Mouse (Mus musculus): ENCODE data around the gene Setd4. TPM values are rescaled to one million over a fixed set of nuclear protein-coding genes. Genes with fewer than 3 reads are reported as not detected.
"Not testable (repeated sequence)": the region's sequence is repeated elsewhere in the genome, so short reads cannot be mapped to it uniquely, and the experiment has no call there.

Setd4 gene
- total RNA-seq (2021): 10 to 100 TPM in 1 of 2 experiments, 1 to 10 TPM in 1; 8.6 to 10.8 TPM
- long read RNA-seq, partial matches to known transcripts: 0 of 3 reads
- long read RNA-seq, other reads (novel, unspliced or antisense): 3 of 3 reads

DNA sequence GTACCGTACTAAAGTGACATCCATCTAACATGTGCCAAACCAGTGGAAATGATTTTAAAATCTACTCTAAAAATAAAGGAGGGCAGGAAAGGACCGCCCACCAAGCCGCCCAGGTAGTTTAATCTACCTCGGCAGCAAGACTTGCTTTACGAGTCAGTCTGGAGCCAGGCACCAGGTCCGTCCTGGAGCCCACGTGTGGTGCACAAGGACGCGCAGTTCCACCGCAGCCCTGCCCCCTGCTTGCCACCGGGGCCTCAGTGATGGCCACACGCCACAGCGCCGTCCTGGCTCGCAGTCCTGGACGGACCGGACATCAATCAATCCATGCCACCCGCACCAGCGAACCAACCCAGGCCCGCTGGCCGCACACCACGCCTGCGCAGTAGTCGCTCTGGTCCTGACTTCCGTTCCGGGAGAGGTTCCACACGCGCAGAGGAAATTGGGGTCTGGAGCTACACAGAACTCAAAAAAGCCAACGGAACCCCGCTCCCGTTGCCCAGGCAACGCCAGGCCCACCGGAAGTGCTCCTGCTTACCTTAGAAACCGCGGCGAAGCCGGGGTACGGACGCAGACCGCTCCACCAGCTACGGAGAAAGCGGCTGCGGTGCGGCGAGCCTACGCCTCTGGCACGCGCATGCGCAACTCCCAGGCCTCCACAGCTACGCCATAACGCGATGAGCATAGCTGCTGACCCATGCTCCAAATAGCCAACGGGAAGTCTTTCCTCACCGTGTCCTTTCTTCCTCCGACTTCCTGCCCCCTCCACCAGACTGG, at the start of gene Setd4:
TSS of gene Setd4 (minus strand) at position 625 of the 774 bp plus-strand sequence.
- DNase-seq (ENCODE audit: low spot score in 2 of 2): peak; percentile 94 to 96

DNA sequence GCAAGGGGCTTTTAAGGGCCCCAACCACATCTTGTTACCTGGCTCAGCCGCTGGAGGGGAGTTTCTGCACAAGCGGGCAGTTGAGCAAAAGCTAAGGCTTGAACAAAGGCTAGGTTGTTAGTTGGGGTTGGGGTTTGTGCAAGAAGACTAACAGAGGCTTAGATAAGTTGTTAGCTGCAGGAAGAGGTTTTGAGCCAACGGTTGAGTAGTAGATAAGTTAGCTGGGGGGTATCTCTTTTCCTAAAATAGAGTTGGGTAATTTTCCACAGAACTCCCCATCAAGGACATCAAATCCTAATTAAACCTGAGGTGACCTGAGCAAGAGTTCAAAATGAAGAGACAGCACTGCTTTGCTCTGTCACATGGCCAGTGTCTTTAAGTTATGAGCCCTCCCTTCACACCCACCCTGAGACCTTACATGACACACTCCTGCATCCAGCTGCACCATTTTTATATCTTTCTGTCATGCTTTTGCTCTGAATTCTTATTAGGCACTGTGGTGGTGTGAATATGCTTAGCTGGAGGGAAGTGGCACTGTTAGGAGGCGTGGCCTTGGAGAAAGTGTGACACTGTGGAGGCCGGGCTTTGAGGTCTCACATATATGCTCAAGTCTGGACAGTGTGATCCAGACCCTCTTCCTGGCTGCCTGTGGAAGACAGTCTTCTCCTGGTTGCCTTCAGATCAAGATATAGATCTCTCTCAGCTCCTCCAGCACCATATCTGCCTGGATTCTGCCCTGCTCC, 44.7 kb upstream of the Setd4 start:
- DNase-seq (ENCODE audit: low spot score in 2 of 2): no peak

DNA sequence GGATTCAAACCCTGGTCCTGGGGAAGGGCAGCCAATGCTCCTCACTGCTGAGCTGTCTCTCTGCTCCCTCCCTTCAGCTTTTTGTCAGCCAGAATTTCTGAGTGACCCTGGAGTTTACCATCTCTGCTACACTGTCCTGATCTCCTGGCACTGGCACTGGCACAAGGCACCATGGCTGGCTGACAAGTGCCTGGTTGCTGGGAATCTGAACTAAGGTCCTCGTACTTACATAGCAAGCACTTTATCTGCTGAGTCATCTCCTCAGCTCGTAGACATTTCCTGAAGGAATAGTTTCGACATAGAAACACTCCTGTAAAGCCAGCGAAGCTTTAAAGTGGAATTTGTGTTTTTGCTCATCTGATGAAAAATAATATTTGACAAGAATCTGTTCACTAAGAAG, 40.1 kb upstream of the Setd4 start:
- DNase-seq (ENCODE audit: low spot score in 2 of 2): no peak

GRCm38 (mm10) chr16:93627761-93628400, 24.0 kb upstream of the Setd4 start, which contains the start of gene Gm5678:
Gene Gm5678 (plus strand): TSS chr16:93628097.
- peak; percentile 45 to 75 for DNase-seq (ENCODE audit: low spot score in 2 of 2)

- DNase-seq (ENCODE audit: low spot score in 2 of 2): peak in 1 of 2 experiments; percentile 43
These were observed 22.9 kb upstream of the Setd4 start for GRCm38 (mm10) chr16:93626745-93627144.

GRCm38 (mm10) chr16:93624671-93625070, 20.8 kb upstream of the Setd4 start:
- DNase-seq (ENCODE audit: low spot score in 2 of 2): no peak

- not testable (repeated sequence) for DNase-seq (ENCODE audit: low spot score in 2 of 2)
These were observed 19.9 kb upstream of the Setd4 start for GRCm38 (mm10) chr16:93623759-93624158.

DNA sequence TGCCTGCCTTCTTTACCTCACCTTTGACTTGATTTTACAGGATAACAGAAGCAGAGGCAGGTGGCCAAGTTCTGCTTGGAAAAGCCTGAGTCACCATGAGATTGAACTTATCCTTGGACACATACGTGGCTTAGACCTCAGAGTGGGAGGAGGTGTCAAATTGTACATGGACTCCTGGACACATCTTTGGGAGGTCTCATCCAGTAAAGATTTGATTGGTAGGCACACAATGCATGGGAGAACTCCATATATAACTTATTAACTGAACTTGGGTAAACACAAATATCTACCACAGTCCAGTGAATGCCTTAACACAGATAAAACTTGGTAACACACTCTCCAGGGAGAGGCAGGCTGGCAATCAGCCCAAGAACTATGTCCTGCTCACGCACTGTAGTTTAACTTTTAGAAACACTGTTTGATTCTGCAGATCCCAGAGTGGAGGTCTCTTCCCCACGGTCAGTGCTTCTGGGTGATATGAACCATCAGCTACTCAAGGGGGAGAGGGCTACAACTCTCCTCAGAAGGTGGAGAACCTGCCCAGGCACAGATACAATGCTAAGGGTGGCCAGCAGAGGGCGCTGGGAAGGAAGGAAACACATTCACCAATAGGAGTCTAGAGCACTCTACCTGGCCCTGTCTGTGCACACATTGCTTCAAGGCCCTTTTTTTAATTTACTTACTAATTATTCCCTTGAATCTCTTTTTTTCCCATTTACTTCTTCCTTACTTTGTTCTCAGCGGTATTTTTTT, 11.4 kb upstream of the Setd4 start:
- peak; percentile 52 to 71 for DNase-seq (ENCODE audit: low spot score in 2 of 2)

- no peak for DNase-seq (ENCODE audit: low spot score in 2 of 2)
These were observed 7.1 kb upstream of the Setd4 start for GRCm38 (mm10) chr16:93610961-93611360.

GRCm38 (mm10) chr16:93609796-93610195, 5.9 kb upstream of the Setd4 start:
- no peak for DNase-seq (ENCODE audit: low spot score in 2 of 2)

- DNase-seq (ENCODE audit: low spot score in 2 of 2): no peak
These were observed 4.9 kb upstream of the Setd4 start for GRCm38 (mm10) chr16:93608731-93609130.

- peak; percentile 77 to 87 for DNase-seq (ENCODE audit: low spot score in 2 of 2)
These were observed 3.8 kb upstream of the Setd4 start for GRCm38 (mm10) chr16:93607669-93608101.

- no peak for DNase-seq (ENCODE audit: low spot score in 2 of 2)
These were observed 2.3 kb upstream of the Setd4 start for GRCm38 (mm10) chr16:93606146-93606545.

- no peak for DNase-seq (ENCODE audit: low spot score in 2 of 2)
These were observed 1.7 kb upstream of the Setd4 start, which contains the start of gene Cbr1 for GRCm38 (mm10) chr16:93605553-93605952. Gene Cbr1 (plus strand): TSS chr16:93605853.

DNA sequence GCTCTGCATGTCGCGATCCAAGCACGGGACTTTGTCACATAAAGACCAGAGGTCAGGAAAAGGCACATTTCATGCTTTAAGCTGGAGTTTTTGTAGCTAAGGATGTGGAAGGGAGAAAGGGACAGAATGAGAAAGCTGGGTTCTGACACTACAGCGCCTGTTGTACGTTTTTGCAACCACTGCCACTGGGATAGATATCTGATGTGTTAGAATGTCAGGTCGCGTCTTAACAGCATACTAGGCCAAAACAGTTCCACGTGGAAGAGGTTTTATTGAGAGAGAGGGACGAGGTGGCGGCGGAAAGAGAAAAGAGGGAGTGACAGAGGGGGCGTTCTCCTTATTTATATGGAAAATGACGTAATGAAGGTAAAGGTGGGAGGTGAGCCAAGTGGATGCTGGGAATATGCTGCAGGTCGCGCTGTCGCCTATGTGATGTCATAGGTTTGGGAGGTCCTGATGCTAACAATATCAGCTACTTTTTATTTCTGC, 662 bp upstream of the Setd4 start:
- DNase-seq (ENCODE audit: low spot score in 2 of 2): peak in 1 of 2 experiments; percentile 26

DNA sequence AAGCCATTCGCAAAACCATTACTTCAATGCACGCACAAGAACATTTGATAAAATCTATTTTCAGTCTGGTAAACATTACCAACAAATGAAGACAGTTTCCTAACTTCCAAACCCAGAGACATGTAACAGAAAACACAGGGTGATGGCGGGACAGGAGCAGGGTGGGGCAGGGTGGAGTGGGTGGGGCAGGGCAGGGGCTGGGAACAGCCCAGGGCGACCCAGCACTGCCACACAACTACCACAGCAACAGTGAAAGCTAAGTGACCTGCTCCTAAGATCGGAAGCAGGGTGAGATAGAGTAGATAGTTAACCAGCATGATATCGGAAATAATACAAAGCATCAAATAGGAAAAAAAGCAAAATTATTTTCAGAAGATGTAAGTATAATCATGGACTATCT, 4.4 kb downstream of the Setd4 start:
- no peak for DNase-seq (ENCODE audit: low spot score in 2 of 2)

DNA sequence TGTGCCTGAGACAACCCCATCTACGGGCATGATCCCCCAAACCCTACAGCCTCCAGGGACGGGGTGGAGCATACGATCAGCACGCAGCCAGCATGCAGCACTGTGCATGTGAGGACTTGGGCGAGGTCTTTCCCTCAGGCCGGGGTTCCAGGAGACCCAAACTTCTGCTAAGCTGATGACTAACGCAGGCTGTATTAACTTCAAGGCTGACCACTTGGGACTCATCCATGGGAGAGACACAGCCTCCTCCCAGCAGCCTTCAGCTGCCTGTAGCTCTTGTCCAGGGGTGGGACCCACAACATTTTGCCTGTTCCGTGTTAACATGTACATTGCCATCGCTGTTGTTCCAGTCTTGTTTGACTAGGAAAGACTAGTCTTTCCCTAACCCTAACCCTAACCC, 6.3 kb downstream of the Setd4 start:
- DNase-seq (ENCODE audit: low spot score in 2 of 2): no peak

GRCm38 (mm10) chr16:93596807-93597206, 7.1 kb downstream of the Setd4 start:
- no peak for DNase-seq (ENCODE audit: low spot score in 2 of 2)

DNA sequence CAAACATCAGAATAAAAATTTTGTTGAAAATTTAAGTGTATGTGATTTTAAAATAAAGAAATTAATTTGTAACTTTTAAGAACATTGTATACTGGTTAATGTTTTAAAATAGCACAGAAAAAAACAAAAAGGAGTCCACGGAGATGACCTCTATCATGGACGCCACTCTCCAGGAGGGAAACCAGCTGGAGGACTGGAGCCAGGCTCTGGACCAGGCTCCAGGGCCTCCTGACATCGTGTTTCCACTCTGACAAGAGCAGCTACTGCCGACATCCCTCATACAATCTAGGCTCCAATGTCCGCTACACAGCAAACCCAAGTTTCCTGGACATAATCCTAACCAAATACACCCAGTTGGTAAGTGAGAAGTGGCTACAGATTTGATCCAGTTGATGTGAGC, 8.1 kb downstream of the Setd4 start:
- no peak for DNase-seq (ENCODE audit: low spot score in 2 of 2)

DNA sequence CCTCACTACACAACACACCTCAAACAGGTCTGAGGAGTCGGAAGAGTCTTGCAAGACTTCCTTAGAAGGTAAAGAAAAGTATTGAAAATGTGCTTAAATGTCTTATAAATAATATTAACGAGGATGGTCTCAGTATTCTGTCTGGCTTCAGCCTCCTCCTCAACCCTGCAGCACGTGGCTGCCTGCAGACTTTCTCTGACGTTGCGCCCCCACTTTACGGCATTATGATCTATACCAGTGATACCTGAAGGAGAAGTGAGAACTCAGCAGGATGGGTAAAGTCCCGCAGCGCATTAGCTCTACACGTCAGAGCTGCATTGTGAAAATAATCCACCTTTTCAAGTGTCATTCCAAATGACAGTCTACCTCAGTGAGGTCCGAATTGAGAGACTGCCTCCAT, 9.4 kb downstream of the Setd4 start:
- DNase-seq (ENCODE audit: low spot score in 2 of 2): no peak

DNA sequence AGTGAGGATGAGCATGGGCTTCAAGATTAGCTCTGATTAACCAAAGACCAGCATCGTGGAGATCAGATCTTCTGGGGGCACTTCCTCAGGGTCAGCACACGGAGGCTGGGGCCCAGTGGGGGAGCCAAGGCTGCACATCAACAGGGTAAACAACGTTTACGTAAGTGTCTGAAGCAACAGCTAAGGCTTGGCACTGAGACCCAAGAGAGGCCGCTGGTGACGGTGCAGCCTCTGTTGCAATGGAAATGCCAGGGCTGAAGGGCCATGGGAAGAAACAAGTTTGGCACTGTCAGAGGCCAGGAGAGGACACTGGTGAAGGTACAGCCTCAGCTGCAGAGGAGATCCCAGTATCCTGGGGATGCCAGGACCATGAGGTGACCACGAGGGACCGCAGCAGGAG, 10.5 kb downstream of the Setd4 start:
- DNase-seq (ENCODE audit: low spot score in 2 of 2): no peak
